Mouse (Mus musculus) retina, postnatal 7 days (tissue): ENCODE measurements around the gene Smco3.
A peak's percentile ranks its signal among the peaks of the same experiment; 100 is the strongest.

Experiments
- DNase-seq: peaks from one replicate; pipeline ENCODE4 v3.0.0-alpha.2; 2012; ENCODE audit warnings: low read depth, low spot score

Smco3 gene

DNA sequence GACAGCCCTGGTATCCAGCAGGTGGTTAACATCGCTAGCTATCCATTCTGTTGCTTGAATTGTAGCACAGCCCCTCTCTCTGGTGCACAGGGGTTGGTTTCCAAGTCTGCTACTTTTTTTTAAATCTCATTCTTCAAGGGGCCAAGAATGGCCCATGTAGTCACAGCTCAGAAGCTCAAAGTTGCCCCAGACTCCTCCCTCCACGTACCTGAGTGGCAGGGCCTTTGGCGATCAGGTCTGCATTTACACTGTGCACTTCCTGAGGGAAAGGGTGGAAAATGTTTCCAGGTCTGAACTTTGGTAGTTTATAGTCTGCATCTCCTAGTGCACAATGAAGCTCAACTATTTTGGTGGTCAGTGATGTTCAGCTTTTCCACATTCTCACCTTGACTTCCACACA, 12.0 kb upstream of the Smco3 start:
- no peak for DNase-seq

GRCm38 (mm10) chr6:136845706-136846480, 10.6 kb upstream of the Smco3 start:
- DNase-seq, result no peak

- no peak for DNase-seq
Observed at GRCm38 (mm10) chr6:136844903-136845302, 9.7 kb upstream of the Smco3 start.

DNA sequence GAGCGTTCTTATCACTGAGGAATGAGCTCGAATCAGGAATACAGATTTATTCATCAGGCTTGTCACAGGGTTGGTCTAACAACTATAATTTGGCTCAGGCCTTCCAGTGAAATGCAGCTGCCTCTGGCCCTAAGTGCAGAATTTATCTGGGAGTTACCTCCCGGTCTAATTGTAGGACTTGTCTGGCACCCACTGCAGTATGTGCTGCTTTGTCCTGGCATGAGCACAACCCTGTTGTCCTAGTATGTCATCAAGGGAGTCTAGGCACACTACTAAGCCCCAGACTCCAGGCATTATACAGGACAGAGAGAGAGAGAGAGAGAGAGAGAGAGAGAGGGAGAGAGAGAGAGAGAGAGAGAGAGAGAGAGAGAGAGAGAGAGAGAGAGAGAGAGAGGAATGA, 2.1 kb upstream of the Smco3 start:
- no peak for DNase-seq

- no peak for DNase-seq
Observed at GRCm38 (mm10) chr6:136831712-136832111, 3.5 kb downstream of the Smco3 start.

DNA sequence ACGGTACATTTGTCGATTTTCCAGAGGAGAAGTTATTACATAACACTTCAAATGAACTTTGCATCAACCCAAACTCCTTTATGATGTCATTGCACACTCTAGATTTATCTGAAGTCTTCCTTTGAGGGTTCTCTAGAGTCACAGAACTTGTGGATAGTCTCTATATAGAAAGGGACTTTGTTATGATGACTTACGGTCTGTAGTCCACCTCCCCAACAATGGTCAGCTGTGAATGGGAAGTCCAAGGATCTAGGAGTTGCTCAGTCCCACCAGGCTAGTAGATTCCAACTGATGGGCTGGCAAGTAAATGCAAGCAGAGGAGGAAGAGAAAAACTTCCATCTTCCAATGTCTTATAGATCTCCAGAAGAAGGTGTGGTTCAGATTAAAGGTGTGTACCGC, 6.6 kb downstream of the Smco3 start:
- no peak for DNase-seq

GRCm38 (mm10) chr6:136827881-136828561, 7.2 kb downstream of the Smco3 start, which contains the start of gene Wbp11:
Wbp11 (minus strand) TSS chr6:136828233.
- DNase-seq, result peak; percentile 95

DNA sequence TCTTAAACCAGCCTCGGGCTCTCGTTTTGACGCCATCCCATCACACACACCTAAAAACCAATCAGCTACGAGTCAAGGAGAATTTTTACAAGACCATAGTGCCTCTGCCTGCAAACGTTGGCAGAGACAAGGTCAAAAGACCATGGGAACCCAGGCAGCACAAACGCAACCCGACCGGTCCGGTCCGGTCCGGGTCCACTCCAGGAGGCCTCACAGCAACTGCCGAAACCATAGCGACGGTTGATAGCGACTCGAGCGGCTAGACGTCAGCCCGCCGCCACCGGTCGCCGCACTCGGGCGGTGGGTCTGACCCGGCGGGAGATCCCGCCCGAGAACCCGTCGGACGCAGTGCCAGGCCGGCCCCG, 7.8 kb downstream of the Smco3 start, which contains the start of gene BC049715:
Gene BC049715, plus strand, starts transcription at position 111 of the 365 bp plus-strand sequence.
- DNase-seq, result no peak

- DNase-seq, result no peak
Observed at GRCm38 (mm10) chr6:136827116-136827515, 8.1 kb downstream of the Smco3 start.

GRCm38 (mm10) chr6:136824987-136825386, 10.3 kb downstream of the Smco3 start:
- DNase-seq, result no peak

GRCm38 (mm10) chr6:136821086-136821485, 14.2 kb downstream of the Smco3 start:
- no peak for DNase-seq

DNA sequence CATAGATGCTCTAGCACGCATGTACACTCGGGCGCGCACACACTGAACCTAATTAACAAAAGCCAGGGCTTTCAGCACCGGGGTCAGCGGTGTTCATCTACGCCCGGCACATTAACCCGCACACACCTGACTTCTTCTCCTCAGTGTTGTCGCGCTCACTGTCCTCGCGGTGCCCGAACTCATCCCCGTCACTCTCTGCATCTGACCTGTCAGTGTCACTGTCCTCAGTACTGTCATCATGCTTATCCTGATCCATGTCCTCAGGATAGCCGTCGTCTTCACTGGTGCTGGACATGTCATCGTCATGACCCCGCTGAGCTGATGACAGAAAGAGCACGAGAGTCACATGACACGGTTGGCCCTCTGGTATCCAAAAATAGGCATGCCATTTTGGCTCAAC, 14.9 kb downstream of the Smco3 start:
- no peak for DNase-seq

GRCm38 (mm10) chr6:136817549-136817948, 17.7 kb downstream of the Smco3 start:
- DNase-seq, result no peak

GRCm38 (mm10) chr6:136816826-136817225, 18.4 kb downstream of the Smco3 start:
- no peak for DNase-seq

DNA sequence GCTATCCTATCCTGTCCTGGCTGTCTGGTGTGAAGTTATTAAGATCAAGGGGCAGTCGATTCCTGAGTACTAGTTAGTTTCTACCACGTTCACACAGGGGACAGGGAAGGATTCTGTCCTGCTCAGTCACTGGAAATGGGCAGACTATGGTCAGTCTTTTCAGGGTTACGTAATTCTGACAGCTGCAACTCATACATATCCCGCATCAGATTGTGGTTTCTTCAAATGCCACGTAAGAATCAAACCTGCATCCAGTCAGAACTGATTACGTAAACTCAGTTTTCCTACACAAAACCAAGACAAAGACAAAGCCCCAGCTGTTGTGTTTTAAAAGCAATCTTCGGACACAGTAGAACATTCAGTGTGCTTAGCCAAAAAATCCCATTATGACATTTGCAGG, 19.9 kb downstream of the Smco3 start:
- no peak for DNase-seq

DNA sequence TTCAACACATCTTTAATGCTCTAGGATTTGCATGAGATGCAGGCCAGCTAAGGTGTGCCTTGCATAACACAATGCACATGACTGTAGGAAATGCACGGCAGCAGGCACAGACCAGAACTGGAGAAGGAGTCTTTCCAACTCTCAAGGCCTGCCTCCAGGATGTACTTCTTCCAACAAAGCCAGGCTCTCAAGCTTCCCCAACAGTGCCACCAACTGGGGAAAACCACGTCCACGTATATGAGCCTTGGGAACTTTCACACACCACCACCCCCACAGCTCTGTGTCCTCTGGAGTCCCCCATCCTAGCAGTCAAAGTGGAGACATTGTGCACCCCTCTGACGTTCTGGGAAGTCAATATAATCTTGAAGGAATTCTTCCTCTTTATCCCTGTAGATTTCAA, 22.1 kb downstream of the Smco3 start:
- no peak for DNase-seq

DNA sequence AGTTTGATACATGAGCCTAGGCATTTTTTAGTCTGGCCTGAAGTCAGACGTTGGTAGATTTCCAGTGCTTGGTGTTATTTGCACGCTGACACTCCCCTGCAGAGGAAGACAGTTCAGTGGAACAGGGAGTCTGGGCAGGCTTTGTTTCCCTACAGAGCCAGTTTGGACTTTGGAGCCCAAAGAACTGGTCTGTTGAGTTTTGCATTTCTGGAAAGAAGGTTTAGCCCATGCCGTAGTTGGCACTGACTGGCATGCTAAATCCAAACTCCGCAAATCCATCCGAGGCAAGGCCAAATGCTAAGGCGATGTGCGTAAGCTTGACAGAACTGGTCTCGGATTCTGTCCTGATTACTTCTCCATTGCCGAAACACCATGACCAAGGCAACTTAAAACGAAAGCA, 24.1 kb downstream of the Smco3 start:
- DNase-seq, result no peak

DNA sequence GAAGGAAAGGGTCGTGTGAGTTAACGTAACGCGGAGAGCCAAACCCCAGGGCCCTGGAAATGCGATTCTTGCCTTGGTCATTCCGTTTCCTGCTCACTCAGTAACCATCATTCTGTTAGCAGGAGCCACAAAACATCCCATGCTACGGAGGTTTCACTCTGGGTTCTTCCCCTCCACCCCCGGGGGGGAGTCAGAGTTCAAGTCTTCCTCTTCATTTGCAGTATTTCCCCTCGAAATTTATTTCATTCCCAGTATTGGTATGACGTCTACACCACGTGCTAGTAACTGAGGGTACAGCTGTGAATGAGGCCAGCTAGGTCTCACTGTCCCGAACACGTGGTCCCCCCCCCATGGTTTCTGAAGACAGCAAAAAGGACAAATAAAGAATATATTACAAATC, 25.6 kb downstream of the Smco3 start:
- no peak for DNase-seq

DNA sequence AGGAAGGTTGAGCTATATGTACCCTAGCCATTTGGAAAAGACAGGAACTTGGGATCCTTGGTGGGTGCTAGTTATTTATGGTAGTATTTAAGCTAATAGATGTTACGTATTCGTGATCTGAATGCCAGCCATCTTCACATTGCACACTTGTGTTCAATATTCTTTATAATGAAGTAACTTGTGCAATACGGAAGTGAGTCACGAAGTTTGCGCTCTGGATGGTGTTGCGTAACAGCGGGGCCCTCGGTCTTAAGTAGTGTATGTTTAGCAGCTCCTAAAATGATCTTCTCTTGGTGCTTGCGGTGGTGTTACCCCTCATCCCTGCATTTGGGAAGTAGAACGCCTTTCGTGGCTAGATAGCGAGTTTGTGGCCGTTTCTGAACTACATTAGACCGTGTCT, 26.2 kb downstream of the Smco3 start:
- DNase-seq, result no peak

GRCm38 (mm10) chr6:136808631-136809046, 26.6 kb downstream of the Smco3 start:
- no peak for DNase-seq

- peak; percentile 89 for DNase-seq
Observed at GRCm38 (mm10) chr6:136808014-136808417, 27.2 kb downstream of the Smco3 start, which contains the start of gene H2afj. H2afj (plus strand) TSS chr6:136808244.

DNA sequence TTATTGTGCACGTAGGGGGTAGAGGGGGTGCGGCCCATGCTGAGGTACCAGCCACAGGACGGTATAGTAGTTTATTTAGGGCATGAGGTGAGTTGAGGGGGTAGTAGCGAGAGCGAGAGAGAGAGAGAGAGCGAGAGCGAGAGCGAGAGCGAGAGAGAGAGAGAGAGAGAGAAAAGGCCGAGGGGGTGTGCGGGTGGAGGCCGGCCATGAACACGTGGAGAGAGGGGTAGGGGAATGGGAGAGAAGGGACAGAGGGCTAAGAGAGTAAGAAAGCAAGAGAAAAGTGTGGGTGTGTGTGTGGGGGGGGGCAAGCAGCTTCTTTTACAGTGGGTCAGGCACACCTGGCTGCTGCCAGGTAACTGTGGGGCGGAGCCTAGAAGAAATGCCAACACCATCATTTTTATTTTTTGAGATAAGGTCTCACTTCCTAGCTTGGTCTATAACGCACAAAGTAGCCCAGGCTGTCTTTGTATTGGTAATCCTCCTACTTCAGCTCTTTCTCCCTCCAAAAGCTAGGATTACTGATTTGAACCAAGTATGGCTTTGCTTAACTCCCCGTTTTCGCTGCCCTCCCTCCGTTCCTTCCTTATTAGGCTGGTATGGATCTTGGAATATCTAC, 27.7 kb downstream of the Smco3 start:
- no peak for DNase-seq

DNA sequence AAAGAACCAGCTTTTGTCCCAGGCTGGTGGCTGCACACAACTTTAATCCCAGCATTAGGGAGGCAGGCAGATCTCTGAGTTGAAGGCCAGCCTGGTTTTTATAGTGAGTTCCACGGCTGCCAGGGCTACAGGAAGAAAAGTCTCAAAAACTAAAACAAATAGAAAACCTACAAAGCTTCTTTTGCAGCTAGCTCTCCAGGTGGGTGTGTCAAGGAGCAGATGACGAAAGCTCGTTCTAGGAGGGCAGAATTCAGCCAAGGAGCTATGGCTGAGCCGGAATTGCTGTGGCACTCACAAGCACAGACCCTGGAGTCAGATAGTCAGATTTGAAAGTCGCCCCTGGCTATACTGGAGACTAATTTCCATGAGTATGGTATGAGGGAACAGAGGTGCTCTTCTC, 28.4 kb downstream of the Smco3 start:
- no peak for DNase-seq
